Mouse (Mus musculus) right cerebral cortex, postnatal 10 days (tissue): Measurements from ENCODE around the gene Anks1b.
A peak's percentile ranks its signal among the peaks of the same experiment; 100 is the strongest.

ENCODE experiments used
- DNase-seq, 2 experiments: peaks; one replicate each; pipeline ENCODE4 v3.0.0; 2021; ENCODE audit warnings: low spot score in 2 of 2

The Anks1b gene

GRCm38 (mm10) chr10:89873146-89873950, at the start of gene Anks1b:
Gene Anks1b, plus strand, starts transcription at chr10:89873509.
- DNase-seq = peak; percentile 86 to 88

GRCm38 (mm10) chr10:89823906-89824305, 49.4 kb upstream of the Anks1b start:
- DNase-seq = peak in 1 of 2 experiments; percentile 40

- DNase-seq = peak in 1 of 2 experiments; percentile 41
These were observed 46.4 kb upstream of the Anks1b start for GRCm38 (mm10) chr10:89826896-89827295.

- DNase-seq = no peak
These were observed 41.0 kb upstream of the Anks1b start for GRCm38 (mm10) chr10:89832334-89832733.

- peak in 1 of 2 experiments; percentile 47 for DNase-seq
These were observed 40.1 kb upstream of the Anks1b start for GRCm38 (mm10) chr10:89833166-89833565.

- no peak for DNase-seq
These were observed 35.8 kb upstream of the Anks1b start for GRCm38 (mm10) chr10:89837476-89837875.

GRCm38 (mm10) chr10:89838834-89839233, 34.5 kb upstream of the Anks1b start:
- DNase-seq = no peak

GRCm38 (mm10) chr10:89850951-89851350, 22.4 kb upstream of the Anks1b start:
- DNase-seq = no peak

GRCm38 (mm10) chr10:89855251-89855875, 17.9 kb upstream of the Anks1b start:
- peak; percentile 62 to 71 for DNase-seq

- peak; percentile 70 to 71 for DNase-seq
These were observed 17.0 kb upstream of the Anks1b start for GRCm38 (mm10) chr10:89856286-89856685.

GRCm38 (mm10) chr10:89868211-89868610, 5.1 kb upstream of the Anks1b start:
- DNase-seq = no peak

GRCm38 (mm10) chr10:89868836-89869235, 4.5 kb upstream of the Anks1b start:
- no peak for DNase-seq

- peak; percentile 82 to 86 for DNase-seq
These were observed 686 bp upstream of the Anks1b start for GRCm38 (mm10) chr10:89872501-89873145.

GRCm38 (mm10) chr10:89874036-89874435, 727 bp downstream of the Anks1b start:
- peak in 1 of 2 experiments; percentile 26 for DNase-seq

- DNase-seq = no peak
These were observed 10.3 kb downstream of the Anks1b start for GRCm38 (mm10) chr10:89883561-89883960.

- no peak for DNase-seq
These were observed 29.5 kb downstream of the Anks1b start for GRCm38 (mm10) chr10:89902720-89903337.

- peak in 1 of 2 experiments; percentile 43 for DNase-seq
These were observed 38.6 kb downstream of the Anks1b start for GRCm38 (mm10) chr10:89911889-89912288.

GRCm38 (mm10) chr10:89913174-89913573, 39.9 kb downstream of the Anks1b start:
- DNase-seq = peak in 1 of 2 experiments; percentile 38

- no peak for DNase-seq
These were observed 43.8 kb downstream of the Anks1b start for GRCm38 (mm10) chr10:89917141-89917540.

- no peak for DNase-seq
These were observed 48.7 kb downstream of the Anks1b start for GRCm38 (mm10) chr10:89921965-89922364.

- no peak for DNase-seq
These were observed 68.9 kb downstream of the Anks1b start for GRCm38 (mm10) chr10:89942180-89942579.
